Mouse (Mus musculus): Measurements from ENCODE around the gene Med16. TPM values are rescaled to one million over a fixed set of nuclear protein-coding genes. Genes with fewer than 3 reads are reported as not detected.
A peak's percentile ranks its signal among the peaks of the same experiment; 100 is the strongest.

The Med16 gene
- polyA plus RNA-seq, 1 experiment, result 58.1 TPM

GRCm38 (mm10) chr10:79859116-79859515 is 49.6 kb downstream of the Med16 start:
- Histone ChIP-seq H3K36me3 (ENCODE audit: control insufficient read depth, insufficient read depth, low read length) (peaks cover 71% of the 10 kb centered on the region), H3K27me3 (ENCODE audit: control insufficient read depth, insufficient read depth, low read length) (no peaks in the 10 kb centered on the region), H3K4me1 (ENCODE audit: control insufficient read depth, insufficient read depth, insufficient read length, low read length) (peaks cover 32% of the 10 kb centered on the region), H3K27ac (ENCODE audit: insufficient read depth, low read depth, low read length) (no peak overlapping the region), H3K4me3 (ENCODE audit: low read depth, low read length) (no peak overlapping the region)
- TF ChIP-seq POLR2A (IDR thresholded peaks at IDR 0.05; ENCODE audit: low read depth, low read length), result no peak
- no peak for TF ChIP-seq CTCF (IDR thresholded peaks at IDR 0.05; ENCODE audit: extremely low read depth, insufficient read length, insufficient replicate concordance, low read depth, low read length)
- WGBS, result 67% methylated on average over 11 of the region's 11 CpGs

GRCm38 (mm10) chr10:79858416-79859074 is 50.2 kb downstream of the Med16 start:
- H3K36me3 ChIP-seq (ENCODE audit: control insufficient read depth, insufficient read depth, low read length), result peaks cover 70% of the 10 kb centered on the region
- no peak overlapping the region for H3K27ac ChIP-seq (ENCODE audit: insufficient read depth, low read depth, low read length)
- TF ChIP-seq POLR2A (IDR thresholded peaks at IDR 0.05; ENCODE audit: low read depth, low read length) (no peak), CTCF (IDR thresholded peaks at IDR 0.05; ENCODE audit: extremely low read depth, insufficient read length, insufficient replicate concordance, low read depth, low read length) (no peak)
- peak overlapping the region; percentile 9 for H3K4me3 ChIP-seq (ENCODE audit: low read depth, low read length)
- H3K27me3 ChIP-seq (ENCODE audit: control insufficient read depth, insufficient read depth, low read length), result no peaks in the 10 kb centered on the region
- 24% methylated on average over 17 of the region's 17 CpGs for WGBS
- peaks cover 32% of the 10 kb centered on the region for H3K4me1 ChIP-seq (ENCODE audit: control insufficient read depth, insufficient read depth, insufficient read length, low read length)

DNA sequence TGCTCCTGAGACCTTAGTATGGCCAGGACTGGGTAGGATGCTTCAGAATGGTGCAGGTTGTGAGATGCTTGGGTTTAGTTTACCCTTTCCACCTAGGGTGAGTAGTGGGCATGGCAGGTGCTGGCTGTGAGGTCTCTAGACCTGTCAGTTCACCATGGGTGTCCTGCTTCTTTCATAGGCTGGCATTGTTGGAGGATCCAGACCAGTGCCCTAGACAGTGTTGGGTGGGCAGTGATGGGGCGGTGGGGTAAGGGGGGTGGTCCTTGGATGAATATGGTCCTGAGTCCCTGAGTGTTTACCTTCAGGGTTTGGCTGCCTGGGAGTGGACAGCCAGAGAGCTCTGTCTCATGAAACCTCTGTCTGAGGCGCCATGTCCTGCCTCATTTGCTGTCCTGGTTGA is 50.8 kb downstream of the Med16 start:
- peaks cover 37% of the 10 kb centered on the region for H3K4me1 ChIP-seq (ENCODE audit: control insufficient read depth, insufficient read depth, insufficient read length, low read length)

DNA sequence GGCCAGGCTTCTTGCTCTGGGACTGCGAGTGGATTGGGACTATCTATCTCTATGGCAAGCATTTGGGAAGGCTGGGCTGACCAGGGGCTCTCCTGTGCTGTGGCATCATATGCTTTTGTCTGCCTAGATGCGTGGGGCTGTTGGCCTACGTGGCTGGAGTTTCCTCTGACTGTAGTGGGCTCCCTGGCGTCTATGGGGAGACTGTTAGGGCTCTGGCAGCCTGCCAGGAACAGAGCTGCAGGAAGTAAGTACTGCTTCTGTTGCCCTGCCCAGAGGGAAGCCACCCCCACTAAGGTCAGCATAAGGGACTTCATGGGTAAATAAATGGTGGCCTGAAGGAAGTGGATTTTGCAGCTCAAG is 51.3 kb downstream of the Med16 start:
- no peaks in the 10 kb centered on the region for H3K27me3 ChIP-seq (ENCODE audit: control insufficient read depth, insufficient read depth, low read length)
- TF ChIP-seq CTCF (IDR thresholded peaks at IDR 0.05; ENCODE audit: extremely low read depth, insufficient read length, insufficient replicate concordance, low read depth, low read length) (no peak), POLR2A (IDR thresholded peaks at IDR 0.05; ENCODE audit: low read depth, low read length) (no peak)
- H3K4me3 ChIP-seq (ENCODE audit: low read depth, low read length), result peak overlapping the region; percentile 84
- under 1% methylated on average over 4 of the region's 4 CpGs for WGBS
- H3K36me3 ChIP-seq (ENCODE audit: control insufficient read depth, insufficient read depth, low read length), result peaks cover 60% of the 10 kb centered on the region
- peaks cover 41% of the 10 kb centered on the region for H3K4me1 ChIP-seq (ENCODE audit: control insufficient read depth, insufficient read depth, insufficient read length, low read length)
- H3K27ac ChIP-seq (ENCODE audit: insufficient read depth, low read depth, low read length), result peak overlapping the region; percentile 98

More for the DNA sequence above, 50.8 kb downstream of the Med16 start:
- peaks cover 65% of the 10 kb centered on the region for H3K36me3 ChIP-seq (ENCODE audit: control insufficient read depth, insufficient read depth, low read length)
- WGBS, result 38% methylated on average over 2 of the region's 2 CpGs
- peak overlapping the region; percentile 84; the same call in 1 of the 2 replicates for H3K4me3 ChIP-seq (ENCODE audit: low read depth, low read length)
- H3K27ac ChIP-seq (ENCODE audit: insufficient read depth, low read depth, low read length), result no peak overlapping the region
- no peaks in the 10 kb centered on the region for H3K27me3 ChIP-seq (ENCODE audit: control insufficient read depth, insufficient read depth, low read length)
- TF ChIP-seq CTCF (IDR thresholded peaks at IDR 0.05; ENCODE audit: extremely low read depth, insufficient read length, insufficient replicate concordance, low read depth, low read length) (no peak), POLR2A (IDR thresholded peaks at IDR 0.05; ENCODE audit: low read depth, low read length) (no peak)

DNA sequence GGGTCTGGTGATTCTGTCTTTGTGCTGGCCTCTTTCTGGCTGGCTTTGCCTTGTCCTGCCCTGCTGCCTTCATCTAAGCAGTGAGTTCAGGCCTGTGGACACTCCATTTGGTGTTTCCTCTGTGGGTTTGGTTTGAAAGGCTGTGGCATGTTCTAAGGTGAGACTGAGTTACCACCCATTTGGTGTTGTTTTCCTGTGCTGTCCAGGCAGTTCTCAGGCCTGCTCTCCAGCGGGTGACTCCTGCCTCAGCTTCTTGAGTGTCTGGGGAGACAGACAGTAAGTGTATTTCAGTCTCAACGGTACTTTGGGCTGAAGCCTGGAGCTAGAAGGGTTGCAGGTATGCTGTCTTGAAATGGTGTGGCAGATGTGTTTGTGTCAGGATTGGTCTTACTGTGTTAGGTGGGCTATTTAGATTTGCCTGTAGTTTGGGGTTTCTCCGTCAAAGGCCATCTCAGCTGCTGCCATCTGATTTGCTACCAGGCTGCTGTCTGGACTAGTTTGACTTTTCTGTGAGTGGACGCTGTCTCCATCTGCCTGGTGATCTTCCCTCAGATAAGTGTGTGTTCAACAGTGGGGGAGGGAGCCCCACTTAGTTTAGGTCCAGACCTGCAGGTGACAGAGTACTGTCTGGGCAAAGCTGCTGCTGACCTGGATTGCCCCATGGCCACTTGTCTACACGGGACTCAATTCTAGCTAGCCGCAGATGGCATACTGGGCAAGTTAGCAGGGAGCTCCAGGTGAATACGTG is 51.8 kb downstream of the Med16 start:
- H3K27me3 ChIP-seq (ENCODE audit: control insufficient read depth, insufficient read depth, low read length), result no peaks in the 10 kb centered on the region
- H3K4me3 ChIP-seq (ENCODE audit: low read depth, low read length), result peak overlapping the region; percentile 84
- 3% methylated on average over 7 of the region's 7 CpGs for WGBS
- H3K27ac ChIP-seq (ENCODE audit: insufficient read depth, low read depth, low read length), result peak overlapping the region; percentile 98
- no peak for TF ChIP-seq CTCF (IDR thresholded peaks at IDR 0.05; ENCODE audit: extremely low read depth, insufficient read length, insufficient replicate concordance, low read depth, low read length)
- no peak for TF ChIP-seq POLR2A (IDR thresholded peaks at IDR 0.05; ENCODE audit: low read depth, low read length)
- H3K36me3 ChIP-seq (ENCODE audit: control insufficient read depth, insufficient read depth, low read length), result peaks cover 54% of the 10 kb centered on the region
- peaks cover 46% of the 10 kb centered on the region for H3K4me1 ChIP-seq (ENCODE audit: control insufficient read depth, insufficient read depth, insufficient read length, low read length)

DNA sequence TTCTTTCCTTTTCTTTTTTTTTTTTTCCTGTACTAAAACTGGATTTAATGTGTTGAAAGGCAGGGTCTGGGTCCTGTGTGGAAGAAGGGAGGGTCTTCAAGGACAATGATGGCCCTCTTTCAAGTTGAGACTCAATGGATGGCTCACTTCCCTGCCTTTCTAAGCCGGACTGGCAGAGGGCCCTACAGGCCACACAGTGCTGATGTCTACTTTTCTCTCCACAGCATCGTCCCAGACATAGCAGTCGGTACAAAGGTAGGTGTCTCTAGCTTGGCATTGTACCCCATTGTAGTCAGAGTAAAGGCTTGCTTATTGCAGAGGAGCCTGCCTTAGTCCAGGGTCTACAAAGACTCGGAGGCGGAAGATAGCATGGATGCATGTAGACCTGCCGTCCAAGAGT is 52.4 kb downstream of the Med16 start:
- Histone ChIP-seq H3K27me3 (ENCODE audit: control insufficient read depth, insufficient read depth, low read length) (no peaks in the 10 kb centered on the region), H3K4me3 (ENCODE audit: low read depth, low read length) (peak overlapping the region; percentile 84), H3K27ac (ENCODE audit: insufficient read depth, low read depth, low read length) (peak overlapping the region; percentile 98), H3K36me3 (ENCODE audit: control insufficient read depth, insufficient read depth, low read length) (peaks cover 48% of the 10 kb centered on the region), H3K4me1 (ENCODE audit: control insufficient read depth, insufficient read depth, insufficient read length, low read length) (peaks cover 51% of the 10 kb centered on the region)
- 7% methylated on average over 6 of the region's 6 CpGs for WGBS
- TF ChIP-seq POLR2A (IDR thresholded peaks at IDR 0.05; ENCODE audit: low read depth, low read length) (no peak), CTCF (IDR thresholded peaks at IDR 0.05; ENCODE audit: extremely low read depth, insufficient read length, insufficient replicate concordance, low read depth, low read length) (no peak)

GRCm38 (mm10) chr10:79855558-79856184 is 53.1 kb downstream of the Med16 start:
- peak overlapping the region; percentile 98 for H3K27ac ChIP-seq (ENCODE audit: insufficient read depth, low read depth, low read length)
- H3K27me3 ChIP-seq (ENCODE audit: control insufficient read depth, insufficient read depth, low read length), result no peaks in the 10 kb centered on the region
- peak overlapping the region; percentile 84 for H3K4me3 ChIP-seq (ENCODE audit: low read depth, low read length)
- TF ChIP-seq POLR2A (IDR thresholded peaks at IDR 0.05; ENCODE audit: low read depth, low read length), result peak; percentile 70; the same call in 1 of the 2 replicates
- no peak for TF ChIP-seq CTCF (IDR thresholded peaks at IDR 0.05; ENCODE audit: extremely low read depth, insufficient read length, insufficient replicate concordance, low read depth, low read length)
- under 1% methylated on average over 10 of the region's 10 CpGs for WGBS
- H3K4me1 ChIP-seq (ENCODE audit: control insufficient read depth, insufficient read depth, insufficient read length, low read length), result peaks cover 51% of the 10 kb centered on the region
- peaks cover 42% of the 10 kb centered on the region for H3K36me3 ChIP-seq (ENCODE audit: control insufficient read depth, insufficient read depth, low read length)

Data from small intestine, adult 2 months (tissue).